Mouse (Mus musculus): ENCODE measurements at regions not wholly inside any gene's neighbourhood (a gene's known extent, or its start where the extent isn't known, plus 50 kb on each side); places are given as distances from the start of the nearest gene placed in this dataset.

DNA sequence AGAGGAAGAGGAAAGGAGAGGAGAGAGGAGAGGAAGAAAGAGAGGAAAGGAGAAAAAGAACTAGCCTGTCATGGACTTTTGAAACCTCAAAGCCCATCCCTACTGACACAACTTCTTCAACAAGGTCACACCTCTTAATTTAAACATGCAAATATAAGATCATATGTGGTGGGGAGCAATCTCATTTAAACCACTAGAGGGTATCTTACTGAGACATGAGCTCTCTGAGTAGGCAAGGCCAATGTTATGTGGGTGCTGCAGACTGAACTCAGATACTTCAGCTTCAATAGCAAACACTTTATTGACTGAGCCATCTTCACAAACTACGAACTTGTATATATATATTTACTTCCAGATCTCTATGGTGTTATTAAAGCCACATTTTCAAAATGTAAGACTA lies 156.9 kb downstream of the Mex3b start:
- no peak for DNase-seq (ENCODE audit: low spot score in 2 of 2)

DNA sequence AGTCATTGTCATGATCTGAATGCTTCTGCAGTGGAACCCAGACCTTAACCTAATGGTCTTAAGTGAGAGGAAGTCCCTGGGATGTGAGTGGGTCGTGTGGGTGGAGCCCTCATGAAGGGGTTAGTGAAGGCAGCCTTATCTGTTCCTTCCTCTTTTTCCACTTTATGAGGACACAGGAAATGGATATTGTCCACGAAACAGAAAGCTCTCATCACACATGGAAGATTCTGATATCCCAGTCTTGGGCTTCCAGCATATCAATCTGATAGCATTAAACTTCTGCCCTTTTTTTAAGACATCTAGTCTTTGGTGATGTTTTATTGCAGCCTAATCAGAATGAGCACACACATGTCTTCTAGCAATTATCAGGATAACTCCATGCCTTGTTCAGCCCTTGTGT lies 164.0 kb downstream of the Mex3b start:
- no peak for DNase-seq (ENCODE audit: low spot score in 2 of 2)

DNA sequence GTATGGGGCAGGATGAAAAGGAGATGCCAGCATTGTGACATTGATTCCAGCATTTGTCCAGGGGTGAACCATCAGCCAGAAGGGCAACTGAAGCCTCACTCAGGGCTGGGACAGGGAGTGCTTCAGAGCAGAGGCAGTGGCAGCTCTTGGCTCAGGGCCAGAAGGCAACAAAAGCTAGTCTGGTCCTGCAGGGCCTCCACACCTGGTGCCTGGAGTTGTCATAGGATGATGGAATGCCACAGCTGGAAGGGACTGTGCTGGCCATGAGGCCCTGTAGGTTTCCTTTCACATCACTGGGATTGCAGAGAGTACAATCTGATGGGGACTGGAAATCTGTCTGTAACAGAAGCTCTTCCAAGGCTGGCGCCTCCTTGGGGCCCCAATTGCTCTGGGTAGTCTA lies 164.9 kb downstream of the Mex3b start:
- no peak for DNase-seq (ENCODE audit: low spot score in 2 of 2)

DNA sequence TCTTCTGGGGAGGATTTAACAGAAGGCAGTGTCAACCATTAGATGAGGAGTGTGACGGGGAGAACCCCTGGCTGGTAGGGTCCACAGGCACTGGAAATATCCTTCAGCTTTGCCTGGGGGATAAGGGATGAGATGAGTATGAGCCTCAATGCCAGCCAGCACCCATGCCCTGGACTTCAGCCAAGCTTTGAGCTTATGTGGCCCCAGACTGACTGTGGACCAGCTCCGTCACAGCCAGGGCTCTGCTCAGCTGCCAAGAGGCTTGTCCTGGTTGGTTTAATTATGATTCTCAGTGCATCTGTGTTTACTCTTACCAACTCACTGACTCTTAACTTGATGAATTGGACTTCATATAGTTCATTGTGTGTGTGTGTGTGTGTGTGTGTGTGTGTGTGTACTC lies 165.8 kb downstream of the Mex3b start:
- peak in 1 of 2 experiments; percentile 42 for DNase-seq (ENCODE audit: low spot score in 2 of 2)

DNA sequence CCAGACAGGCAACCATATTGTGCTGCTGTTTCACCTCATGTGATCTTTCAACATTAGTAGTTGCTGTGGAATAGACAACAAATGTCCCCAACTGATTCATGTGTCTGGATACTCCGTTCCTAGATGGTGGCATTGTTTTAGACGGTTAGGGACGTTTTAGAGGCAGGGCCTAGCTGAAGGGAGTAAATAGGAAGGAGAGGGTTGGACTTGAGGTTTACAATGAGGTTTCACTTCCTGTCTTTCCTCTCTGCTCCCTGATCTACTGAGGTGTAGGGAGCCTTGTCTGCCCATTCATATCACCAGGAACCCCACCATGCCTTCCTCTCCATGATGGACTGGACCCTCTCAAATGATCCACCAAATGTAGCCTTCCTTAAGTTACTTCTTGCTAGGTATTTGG lies 168.1 kb downstream of the Mex3b start:
- DNase-seq (ENCODE audit: low spot score in 2 of 2) = no peak

DNA sequence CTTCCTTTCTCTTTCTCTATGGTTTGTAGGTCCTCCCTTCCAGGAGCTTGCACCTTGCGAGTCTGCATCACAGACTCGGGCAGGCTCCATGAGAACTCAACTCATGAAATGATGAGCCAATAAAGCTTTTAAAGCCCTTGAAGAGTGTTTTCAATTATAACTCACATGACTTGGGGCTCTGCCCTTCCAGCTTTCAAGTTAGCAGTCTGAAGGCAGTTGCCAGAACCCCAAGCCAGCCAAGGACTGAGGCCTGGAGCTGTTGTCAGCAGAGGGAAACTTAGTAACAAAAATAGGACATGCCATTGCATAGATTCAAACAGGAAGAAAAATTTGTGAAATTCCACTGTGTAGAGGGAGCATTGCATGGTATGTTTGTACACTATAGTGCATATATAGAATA lies 169.3 kb downstream of the Mex3b start:
- DNase-seq (ENCODE audit: low spot score in 2 of 2) = no peak

DNA sequence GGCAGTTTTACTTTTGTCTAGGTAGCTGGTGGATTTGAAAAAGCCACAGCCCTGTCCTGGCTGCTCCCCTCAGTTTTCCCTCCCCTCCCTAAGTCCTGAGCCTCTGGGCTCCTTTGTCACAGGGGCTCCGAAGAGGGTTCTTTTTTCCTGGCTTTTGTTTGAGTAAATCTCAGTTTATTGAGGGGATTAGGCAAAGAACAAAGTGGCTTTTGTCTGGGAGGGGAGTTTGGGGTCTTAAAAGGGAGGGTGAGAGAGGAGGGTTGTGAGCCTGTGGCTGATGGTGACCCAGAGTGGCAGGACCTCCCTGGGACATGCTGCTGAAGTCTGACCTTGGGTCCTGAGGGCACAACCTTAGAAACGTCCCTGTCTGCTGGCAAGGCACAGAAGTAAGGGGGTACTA lies 170.0 kb downstream of the Mex3b start:
- DNase-seq (ENCODE audit: low spot score in 2 of 2) = no peak

DNA sequence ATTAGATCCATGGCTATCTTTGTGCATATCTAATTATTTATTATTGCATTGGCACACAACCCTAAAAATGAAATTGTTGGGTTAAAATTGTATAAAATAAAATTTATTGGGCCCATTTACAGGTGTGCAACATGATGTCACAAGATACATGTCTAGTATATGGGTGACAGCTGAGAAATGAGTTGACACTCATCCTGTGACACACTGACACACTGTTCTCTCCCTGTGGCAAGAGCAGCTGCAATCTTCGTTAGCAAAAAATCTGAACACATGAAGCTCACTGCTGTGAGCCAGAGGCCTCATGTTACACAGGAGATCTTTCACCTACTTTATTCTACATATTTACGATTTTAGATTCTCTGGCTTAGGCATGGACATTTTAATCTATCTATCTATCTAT lies 170.6 kb downstream of the Mex3b start:
- no peak for DNase-seq (ENCODE audit: low spot score in 2 of 2)

DNA sequence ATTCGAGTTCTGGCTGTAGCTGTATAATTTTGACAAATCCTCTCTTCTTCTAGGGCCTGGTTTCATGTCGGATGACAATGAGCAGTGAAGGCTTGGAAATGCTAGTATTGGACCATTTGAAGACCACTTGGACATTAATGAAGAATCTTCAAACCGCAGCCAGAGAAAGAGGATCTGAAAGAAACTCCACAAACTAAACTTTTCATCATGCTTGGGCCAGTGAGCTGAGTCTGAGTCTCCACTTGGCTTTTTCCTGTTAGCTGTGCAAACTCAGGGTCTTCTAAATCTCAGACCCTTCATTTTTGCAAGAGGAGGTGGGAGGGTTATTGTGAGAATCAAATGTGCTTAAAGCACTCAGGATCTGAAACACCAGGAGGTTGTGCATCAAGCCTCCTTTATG lies 176.6 kb downstream of the Mex3b start:
- DNase-seq (ENCODE audit: low spot score in 2 of 2) = no peak

DNA sequence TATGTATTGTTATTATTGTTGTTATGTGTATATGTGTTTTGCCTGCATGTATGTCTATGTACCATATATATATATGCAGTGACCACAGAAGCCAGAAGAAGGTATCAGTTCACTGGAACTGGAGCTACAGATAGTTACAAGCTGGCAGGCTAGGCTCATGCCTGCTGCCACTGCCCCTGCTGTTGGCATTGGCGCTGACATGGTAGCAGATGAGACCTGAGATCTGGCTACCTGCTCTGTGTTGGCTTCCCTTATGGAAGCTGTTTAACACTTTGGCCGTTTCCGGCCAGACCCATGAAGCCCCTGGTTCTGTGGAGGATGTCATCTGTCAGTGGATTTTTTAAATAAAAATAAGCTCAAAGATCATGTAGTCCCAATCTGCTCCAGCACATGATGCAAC lies 178.1 kb downstream of the Mex3b start:
- DNase-seq (ENCODE audit: low spot score in 2 of 2) = peak in 1 of 2 experiments; percentile 6

DNA sequence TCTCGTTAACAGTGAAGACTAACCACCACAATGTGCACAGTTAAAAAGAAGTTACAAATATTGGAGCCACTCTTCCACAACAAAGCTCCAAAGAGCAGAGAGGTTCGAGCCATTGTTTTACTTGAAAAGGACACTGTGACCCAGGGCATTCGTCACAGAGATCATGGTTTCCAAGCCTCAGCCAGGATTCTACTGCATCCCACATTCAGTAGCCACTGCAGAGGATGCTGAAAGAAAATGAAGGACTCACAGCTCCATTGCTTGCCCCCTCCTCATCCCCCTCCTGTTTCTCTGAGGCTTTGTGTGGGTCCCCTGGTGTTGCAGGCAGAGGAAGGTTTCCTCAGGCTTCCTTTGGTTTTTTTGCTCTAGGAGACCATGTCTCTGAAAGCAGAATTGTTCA lies 182.9 kb downstream of the Mex3b start:
- DNase-seq (ENCODE audit: low spot score in 2 of 2) = no peak

DNA sequence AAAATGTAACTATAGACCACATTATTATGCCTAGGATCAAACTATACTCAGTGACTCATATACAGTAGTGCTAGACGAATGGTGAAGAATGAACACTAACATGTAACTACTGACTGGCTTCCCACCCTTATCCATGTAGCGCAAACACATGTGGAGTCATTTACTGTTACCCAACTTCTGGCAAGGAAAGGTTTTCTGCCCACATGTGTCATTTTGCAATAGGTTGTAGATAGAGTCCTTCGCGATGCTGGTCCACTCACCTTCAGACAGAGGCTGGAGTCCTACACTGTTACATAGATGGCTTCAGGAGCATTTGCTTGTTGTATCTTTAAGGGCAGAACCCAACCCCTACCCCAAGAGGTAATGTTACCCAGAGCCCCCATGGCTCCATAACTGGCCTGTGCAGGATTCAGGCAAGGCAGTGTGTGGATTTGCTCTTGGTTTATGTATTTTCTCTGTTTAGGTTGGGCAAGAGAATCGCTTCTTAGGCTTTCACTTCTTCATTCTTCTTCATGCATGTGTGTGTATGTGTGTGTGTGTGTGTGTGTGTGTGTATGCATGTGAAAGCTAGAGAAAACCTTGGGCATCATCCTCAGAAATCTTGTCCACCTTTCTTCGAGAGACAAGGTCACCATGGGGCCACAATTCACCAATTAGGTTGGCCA lies 183.8 kb downstream of the Mex3b start:
- no peak for DNase-seq (ENCODE audit: low spot score in 2 of 2)

DNA sequence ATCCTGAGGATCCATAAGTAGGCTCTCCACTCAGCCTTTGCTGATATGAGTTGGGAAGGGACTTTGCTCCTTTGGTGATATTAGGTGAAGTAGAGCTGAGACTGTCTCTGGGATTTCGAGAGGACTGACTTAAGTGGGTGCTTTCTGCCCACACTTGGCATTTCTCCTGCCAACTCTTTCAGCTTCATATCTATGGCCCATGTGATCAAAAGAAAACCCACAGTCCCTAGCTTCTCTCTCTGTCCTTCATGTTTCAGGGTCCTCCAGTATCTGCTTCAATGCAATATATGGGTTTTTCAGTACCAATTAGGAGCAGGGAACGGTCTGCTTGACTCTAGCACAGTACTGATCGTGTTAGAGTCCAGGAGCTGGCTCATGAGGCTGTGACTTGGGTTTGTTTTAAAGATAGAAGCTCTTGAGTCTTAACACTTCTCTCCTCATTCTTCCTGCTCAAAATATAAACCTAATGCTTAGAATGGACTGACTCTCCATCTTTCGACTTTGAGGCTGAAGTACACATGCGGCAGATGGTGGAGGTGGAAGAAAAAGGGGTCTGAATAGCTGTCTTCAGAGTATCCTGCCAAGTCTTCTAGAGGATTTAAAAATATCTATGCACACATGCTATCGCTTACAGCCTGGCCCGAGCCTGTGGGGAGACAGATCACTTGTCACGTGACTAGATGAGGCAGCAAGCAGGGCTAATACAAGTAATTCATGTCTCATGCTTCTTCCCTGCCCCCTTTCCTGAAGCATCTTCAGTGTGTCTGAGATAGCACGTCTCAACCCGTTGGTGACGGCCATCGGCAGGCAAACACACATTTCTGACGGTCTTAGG lies 189.2 kb downstream of the Mex3b start:
- DNase-seq (ENCODE audit: low spot score in 2 of 2) = no peak

DNA sequence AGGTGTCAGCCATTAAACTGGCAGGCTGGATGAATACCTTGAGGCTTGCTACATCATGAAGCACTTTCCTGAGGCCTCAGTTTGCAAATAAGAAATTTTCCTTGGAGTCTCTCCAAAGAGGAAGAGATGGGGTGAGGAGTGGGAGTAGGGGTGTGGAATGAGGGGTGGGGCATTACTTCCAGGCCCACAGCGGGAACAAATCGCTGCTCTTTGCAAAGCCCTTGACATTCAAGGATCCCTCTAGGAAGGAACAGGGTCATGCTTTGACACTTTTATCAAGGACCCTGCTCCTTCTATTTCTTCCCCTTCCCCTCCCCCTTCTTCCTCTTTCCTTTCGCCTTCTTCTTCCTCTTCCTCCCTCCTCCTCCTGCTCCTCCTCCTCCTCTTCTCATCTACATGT lies 193.2 kb downstream of the Mex3b start:
- DNase-seq (ENCODE audit: low spot score in 2 of 2) = no peak

DNA sequence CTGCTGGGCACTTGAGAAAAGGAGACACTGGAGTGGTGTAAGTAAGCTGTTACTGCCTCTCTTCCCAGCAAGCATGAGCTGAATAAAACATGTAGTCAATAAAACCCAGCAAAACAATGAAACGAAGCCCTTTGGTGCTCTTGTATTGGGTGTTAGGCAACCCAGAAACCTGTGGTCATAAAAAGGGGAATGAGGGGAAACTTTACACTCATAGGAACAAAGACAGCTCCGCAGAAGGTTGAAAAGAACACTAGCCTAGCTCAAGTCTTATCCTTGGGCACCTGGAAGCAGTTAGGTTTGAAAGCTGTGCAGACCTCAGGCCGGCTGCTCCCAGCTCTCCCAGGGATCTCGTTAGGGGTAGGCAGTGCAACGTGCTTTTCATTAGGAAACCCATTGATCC lies 193.6 kb downstream of the Mex3b start:
- no peak for DNase-seq (ENCODE audit: low spot score in 2 of 2)

DNA sequence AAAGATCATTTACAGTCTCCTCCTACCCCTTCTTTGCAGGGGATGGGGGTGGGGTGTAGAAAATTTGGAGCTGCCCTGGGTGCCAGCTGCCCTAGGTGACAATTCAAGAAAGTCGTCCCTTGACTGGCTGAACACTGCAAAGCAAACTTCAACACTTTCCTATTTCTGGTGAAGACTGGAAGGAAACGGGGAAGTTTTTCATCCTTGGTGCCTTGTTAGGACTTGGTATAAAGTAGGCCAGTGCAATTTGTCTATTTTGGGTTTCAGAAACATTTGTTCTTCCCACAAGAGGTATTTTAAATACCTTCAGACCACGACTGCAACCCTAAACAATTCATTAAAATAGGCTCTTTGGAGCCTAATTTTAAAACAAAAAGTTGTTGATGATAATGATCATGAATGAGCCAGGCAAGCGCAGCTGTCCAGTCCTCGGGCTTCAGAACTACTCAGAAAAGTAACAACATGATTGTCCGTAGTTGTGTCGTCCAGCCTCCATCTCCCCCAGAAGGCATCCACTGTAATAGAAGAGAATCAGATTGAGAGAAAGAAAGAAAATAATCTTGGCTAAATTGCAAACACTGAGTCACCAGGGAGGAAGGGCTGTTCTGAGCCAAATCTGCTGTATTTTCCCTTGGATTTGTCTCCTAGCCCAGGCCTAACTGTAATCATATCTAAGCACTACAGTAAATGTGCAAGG lies 194.2 kb downstream of the Mex3b start:
- DNase-seq (ENCODE audit: low spot score in 2 of 2) = no peak

DNA sequence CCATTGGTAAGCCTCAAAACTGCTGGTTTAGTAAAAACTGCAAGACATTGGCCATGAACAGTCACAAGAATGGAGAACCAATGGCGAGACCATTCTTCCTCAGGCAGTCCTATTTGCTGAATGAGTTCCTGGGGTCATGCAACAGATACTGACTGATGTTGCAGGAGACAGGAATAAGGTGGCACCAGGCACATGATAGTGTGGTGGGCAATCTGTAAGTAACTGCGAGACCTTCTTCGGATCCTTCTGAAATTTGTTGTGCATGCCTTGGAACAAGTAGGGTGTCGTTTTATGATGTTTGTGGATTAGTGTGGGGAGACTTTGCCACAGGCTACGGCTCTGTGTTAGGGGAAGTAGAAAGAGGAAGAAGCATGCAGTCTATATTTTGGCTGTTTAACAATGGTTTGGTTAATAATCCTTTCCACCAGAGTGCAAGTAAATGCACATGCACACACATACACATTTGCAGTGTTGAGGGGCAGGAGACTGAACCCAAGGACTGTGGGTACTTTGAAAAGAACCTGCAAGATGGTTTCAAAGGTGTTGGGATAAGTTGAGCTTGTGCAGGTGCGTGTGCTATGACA lies 194.9 kb downstream of the Mex3b start:
- DNase-seq (ENCODE audit: low spot score in 2 of 2) = no peak

DNA sequence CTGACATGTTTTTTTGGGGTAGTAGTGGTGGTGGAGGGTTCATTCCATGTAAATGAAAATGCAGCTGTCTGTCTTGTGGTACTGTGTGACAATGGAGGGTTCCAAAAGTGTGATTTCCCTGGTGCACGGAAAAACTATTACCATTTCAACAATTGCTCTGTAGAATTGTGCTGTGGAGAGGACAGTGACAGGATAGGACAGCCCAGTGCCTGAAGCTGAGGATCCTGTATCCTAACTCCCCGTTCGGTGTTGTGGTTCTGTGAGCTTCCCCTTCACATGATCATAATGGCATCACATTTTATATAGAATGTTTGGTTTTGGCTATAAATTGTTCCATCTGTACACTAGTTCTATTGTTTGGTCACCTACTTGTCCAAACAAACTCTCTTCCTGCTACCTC lies 196.4 kb downstream of the Mex3b start:
- no peak for DNase-seq (ENCODE audit: low spot score in 2 of 2)

DNA sequence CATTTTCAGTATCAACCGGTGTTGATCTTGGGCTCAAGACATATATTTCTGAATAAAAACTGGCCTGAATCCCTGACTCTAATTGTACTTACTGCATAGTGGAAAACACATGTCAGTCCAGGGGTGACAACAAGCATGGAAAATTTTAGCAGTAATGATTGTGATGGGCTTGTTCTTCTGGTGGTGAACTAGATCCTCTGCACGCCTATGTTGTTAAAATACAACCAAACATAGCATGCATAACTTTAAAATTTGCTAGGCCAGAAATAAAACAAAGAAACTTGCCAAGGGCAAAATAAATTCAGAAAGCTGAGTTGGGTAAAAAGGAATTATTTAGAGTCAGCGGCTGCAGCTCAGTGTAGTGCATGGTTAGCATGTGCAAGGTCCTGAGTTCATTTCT lies 198.2 kb downstream of the Mex3b start:
- no peak for DNase-seq (ENCODE audit: low spot score in 2 of 2)

DNA sequence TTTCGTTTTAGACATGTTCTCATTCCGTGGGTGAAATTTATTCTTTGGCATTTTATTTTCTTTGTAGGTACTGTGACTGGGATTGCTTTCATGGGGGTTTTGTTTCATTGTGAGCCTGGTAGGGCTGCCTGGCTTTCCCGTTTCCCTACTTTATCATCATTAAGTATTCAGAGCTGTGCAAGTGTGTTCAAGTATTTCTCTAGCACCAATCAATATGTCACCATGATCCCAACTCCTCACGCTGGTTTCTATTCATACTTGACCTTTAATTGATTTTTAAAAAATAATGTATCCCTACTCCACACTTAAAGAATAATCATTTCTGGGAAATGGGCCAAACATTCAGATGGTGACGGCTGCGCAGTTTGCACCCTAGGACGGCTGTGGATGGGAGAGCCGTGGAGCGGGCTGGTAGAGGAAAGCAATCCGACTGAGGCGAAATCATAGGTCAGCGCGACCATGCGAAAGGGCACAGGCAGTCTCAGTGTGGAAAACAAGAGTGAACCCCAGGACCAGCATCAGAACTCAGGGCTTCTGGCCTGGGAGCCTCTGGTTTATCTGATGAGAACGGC lies 207.4 kb downstream of the Mex3b start:
- DNase-seq (ENCODE audit: low spot score in 2 of 2) = no peak

DNA sequence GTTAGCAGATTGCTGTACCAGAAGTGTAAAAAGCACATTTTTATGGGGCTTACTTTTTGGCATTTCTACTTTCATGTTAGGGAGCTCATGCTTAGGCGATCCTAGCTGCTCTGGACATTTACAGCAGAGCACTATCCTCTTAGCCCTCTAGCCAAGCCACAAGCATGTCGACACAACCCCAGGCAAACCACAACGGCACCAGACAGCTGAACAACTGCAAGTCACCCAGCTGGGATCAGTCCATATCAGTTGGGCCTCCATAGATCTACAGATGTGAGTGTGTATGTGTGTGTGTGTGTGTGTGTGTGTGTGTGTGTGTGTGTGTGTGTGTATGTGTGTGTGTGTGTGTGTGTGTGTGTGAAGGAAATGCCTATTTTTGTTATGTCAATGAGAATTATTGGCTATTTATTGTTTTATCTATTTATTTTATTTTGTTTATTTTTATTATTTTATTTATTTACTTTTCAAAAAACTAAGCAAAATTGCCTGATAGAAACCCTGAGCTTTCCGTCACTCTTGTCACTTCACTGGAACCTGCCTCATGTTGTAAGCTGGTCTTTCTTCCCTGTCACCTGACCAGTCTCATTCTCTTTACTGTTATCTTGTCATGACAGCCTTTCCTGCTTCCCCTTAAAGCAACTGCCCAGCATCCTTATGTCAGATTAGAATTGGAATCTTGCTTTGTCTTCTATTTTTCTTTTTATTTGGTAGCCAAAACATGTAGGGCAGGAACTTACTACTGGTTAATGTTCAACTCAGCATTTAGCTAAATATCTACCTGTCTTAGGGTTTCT lies 208.2 kb downstream of the Mex3b start:
- DNase-seq (ENCODE audit: low spot score in 2 of 2) = no peak

Data from cerebellum, postnatal 4 days (tissue).